Mouse (Mus musculus): ENCODE data around the gene Trim31.

Gene Trim31

DNA sequence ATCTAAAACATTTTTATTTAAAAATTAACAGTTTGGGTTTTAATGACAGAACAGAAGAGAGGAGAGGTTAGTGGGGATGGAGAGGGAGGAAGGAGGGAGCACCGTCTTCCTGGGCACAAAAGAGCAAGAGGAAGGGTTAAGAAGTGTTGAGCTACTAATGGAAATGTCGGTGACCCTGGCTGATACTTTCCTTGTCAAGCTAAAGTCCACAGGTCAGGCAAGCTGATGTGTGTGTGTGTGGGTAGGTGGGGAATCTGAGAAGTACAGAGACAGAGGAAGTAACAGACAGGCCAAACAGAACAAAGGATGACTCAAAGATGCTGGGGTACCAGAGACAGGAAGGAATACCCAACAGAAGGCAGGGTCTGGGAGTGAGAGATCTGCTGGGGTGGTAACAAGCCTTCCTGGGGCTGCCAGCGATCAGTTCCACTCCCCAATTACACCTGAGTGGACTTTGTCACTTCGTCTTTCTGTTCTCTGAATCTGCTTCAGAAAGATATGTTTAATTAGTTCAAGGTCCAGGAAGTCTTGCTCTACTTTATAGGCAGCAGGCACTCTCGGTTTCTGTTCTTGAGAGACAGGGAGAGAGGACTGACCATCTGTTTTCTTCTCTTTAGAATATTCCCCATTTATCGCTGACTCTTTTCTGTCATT lies at the start of gene Trim31:
Gene Trim31 (plus strand): TSS at position 567 of the 654 bp plus-strand sequence.
- in situ Hi-C loops (cut with MboI, MseI) = no loop called here

DNA sequence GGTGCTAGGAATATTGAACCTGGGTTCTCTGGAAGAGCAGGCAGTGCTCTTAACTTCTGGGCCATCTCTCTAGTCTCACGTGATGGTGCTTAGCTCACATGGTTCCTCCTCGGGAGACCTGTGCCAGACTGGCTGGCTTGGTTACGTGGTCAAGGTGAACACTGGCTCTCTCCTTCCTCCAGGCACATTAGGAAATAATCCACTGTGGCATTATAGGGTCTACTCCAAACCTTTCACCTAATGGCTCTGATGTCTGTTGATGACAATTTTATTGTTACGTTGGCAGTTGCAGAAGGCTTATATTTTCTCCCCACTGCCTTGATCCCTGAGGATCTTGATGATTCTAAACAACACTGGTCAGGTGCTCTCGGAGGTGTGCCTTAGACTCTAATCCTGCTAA lies 49.0 kb upstream of the Trim31 start:
- in situ Hi-C loops (cut with MboI, MseI) = no loop called here

DNA sequence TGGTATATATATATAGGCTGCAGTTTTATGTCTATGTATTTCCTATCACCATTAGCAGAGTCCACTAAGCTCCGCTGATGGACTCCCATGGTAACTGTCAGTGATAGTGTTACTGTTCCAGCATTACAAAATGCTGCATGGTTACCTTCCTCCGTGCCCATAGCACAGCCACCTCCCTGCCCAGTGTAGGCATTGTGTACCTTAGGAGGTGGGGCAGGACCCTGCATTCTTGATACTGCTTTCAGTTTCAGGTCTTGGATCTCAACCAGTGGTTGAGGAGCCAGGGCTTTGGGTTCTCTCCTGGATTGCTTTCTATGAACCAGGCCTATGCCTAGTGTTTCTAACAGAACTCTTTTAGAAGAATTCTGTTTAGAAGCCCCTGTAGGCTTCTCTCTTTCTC lies 47.9 kb upstream of the Trim31 start:
- in situ Hi-C loops (cut with MboI, MseI) = loop anchor here (25.0 kb wide), 1 partner anchor 1812 kb away; no protein-coding TSS in a partner anchor

DNA sequence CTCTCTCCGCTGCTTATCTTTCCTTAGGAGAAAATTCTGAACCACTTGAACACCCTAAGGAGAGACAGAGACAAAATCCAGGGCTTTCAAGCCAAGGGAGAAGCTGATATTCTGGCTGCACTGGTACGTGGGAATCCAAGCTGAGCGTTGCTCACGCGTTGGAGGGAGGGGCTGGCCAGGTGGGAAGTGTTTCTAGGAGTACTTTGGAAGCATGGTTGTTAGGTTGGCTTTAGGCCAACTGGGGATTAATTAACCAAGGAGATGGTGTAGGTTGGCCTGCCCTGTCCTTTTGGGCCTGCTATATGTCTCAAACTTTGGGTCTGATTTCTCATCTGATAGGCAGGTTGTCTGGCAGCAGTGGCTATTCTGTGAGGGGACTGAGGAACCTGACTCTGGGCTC lies 46.7 kb upstream of the Trim31 start:
- in situ Hi-C loops (cut with MboI, MseI) = loop anchor here (25.0 kb wide), 1 partner anchor 1811 kb away; no protein-coding TSS in a partner anchor

DNA sequence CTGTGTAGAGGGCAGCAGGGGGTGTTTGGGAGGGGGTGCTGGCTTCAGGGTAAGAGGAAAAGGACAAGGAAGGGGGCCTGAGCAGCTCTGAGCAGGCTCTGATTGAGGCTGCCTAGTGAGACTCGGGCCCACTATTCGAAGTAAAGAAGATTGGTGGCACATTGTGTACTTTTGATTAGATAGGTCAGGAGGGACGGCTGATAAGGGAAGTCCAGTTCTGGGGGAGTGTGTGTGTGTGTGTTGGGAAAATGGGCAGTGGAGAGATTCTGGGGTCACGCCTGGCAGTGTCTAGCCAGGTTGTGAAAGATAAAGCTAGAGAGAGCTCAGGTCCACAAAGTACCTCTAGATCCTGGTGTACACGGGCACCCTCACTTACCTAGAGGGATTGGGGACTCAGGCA lies 46.3 kb upstream of the Trim31 start:
- in situ Hi-C loops (cut with MboI, MseI) = loop anchor here (25.0 kb wide), 1 partner anchor 1811 kb away; no protein-coding TSS in a partner anchor

DNA sequence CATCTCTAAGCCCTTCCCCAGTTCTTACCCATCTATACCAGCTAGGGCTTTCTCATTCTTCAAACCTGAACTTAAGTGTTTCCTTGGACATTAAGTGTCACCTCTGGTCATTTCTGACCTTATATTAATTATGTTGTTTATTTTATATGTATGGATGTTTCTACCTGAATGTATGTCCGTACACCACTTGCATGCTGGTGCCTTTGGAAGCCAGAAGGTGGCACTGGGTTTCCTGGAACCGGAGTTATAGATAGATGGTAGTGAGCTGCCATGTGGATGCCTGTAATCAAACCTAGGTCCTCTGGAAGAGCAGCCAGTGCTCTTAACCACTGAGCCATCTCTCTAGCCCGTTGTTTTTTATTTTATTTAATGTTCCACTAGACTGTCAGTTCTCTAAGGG lies 42.4 kb upstream of the Trim31 start:
- in situ Hi-C loops (cut with MboI, MseI) = loop anchor here (25.0 kb wide), 1 partner anchor 1807 kb away; no protein-coding TSS in a partner anchor

DNA sequence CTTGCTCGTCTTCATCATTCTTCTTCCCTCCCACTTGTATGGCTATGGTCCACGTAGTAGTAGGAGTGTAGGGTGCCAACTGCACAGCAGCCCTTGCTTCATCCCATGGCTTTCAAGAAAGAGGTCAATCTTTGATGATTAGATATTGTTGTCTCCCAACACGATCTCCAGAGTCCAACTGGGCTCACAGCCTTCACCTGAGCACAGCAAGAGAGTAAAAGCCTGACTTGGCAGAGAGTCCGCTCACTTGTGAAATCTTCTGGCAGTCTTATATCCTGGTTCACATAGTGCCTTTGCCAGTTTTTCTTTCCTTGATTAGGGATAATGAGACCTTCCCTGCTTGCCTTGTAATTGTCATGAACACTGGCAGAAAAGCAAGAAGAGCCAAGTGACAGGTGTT lies 41.7 kb upstream of the Trim31 start:
- in situ Hi-C loops (cut with MboI, MseI) = loop anchor here (25.0 kb wide), 1 partner anchor 1806 kb away; no protein-coding TSS in a partner anchor

DNA sequence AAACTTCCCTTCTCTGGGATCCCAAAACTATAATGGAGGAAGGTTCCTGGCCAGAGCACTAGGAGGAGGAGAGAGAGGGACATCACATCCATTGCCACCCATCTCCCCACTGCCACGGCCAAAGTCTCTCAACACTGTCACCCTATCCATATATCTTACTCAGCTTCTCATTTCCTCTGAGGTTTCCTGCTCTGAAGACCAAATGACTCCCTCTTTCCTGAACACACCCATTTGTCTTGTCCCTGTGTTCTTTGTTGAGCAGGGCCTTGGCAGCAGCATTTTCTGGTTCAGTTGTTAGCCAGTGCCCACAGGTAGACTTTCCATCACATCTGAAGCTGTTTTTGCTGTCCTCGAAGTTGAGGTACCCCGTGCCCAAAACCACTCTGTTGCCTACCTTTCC lies 39.7 kb upstream of the Trim31 start:
- in situ Hi-C loops (cut with MboI, MseI) = loop anchor here (25.0 kb wide), 1 partner anchor 1804 kb away; no protein-coding TSS in a partner anchor

DNA sequence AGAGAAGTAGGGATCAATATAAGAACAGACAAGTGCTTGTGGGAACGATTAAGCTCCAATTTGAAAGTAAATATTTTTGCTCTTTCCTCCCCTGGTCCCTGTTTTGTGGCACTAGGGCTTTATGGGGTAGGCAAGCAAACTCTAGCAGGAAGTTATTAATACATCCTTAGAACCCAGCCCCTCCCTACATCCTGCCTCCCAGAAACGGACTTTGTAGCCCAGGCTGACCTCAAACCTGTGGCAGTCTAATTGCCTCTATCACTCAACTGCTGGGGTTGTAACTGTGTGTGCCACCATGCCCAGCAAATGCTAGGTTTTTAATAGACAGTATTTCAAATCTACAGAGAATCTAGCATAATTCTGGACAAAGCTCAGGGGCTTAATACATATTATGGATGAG lies 36.2 kb upstream of the Trim31 start:
- in situ Hi-C loops (cut with MboI, MseI) = loop anchor here (25.0 kb wide), 1 partner anchor 1801 kb away; no protein-coding TSS in a partner anchor

DNA sequence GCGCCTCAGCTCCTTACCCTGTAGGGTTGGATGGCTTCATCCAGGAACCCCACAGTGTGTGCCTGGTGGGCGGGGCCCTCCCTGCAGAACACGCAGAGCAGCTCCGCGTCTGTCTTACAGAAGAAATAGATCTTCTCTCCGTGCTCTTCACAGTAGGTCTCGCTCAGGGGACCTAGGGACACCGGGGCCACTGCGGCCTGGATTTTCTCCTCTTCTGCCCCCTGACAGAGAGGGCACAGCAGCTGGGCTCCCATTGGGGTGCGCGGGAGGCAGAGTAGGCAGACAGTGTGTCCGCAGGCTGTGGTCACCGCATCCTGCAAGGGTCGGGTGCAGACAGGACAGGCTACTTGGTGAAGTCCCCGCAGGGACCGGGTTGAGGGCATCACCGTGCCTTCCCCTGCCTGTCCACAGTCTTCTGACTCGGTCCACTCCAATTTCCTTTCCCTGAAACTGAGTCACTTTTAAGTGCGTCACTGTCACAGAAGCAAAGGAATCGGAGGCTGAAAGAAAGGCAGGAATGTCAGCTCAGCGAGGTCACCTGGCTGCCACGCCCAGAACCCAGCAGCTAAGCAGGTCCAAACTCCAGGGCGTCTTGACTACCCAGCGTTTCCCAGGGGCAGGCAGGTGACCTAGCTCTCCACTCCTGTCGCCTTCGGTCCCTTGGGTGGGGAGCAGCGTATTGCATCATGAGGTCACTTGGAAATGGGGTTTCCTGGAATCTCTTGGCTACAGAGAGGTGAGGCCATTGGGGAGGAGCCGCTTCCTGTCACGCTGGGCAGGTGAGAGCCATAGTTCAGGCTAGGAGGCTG lies 31.0 kb upstream of the Trim31 start, which contains the start of gene Trim15:
Gene Trim15 (minus strand): TSS at position 492 of the 809 bp plus-strand sequence.
- in situ Hi-C loops (cut with MboI, MseI) = loop anchor here (25.0 kb wide), 1 partner anchor 1795 kb away; no protein-coding TSS in a partner anchor

DNA sequence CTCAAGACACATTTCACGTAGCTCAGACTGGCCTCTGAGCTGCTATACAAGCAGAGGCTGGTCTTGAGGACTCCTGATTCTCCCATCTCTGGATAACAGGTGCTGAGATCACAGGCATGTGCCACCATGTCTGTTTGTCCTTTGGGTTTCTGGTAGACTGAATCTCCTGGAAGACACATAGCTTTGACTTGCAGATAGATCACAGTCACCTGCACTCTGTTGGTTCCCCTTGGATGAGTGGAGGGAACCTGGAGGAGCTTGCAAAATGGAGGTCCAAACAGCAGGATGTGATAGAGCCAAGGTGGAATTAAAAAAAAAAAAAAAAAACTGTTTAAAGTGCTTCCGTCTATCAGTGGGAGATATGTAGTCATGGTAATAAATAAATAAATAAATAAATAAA lies 29.1 kb upstream of the Trim31 start:
- in situ Hi-C loops (cut with MboI, MseI) = loop anchor here (25.0 kb wide), 1 partner anchor 1793 kb away; no protein-coding TSS in a partner anchor

DNA sequence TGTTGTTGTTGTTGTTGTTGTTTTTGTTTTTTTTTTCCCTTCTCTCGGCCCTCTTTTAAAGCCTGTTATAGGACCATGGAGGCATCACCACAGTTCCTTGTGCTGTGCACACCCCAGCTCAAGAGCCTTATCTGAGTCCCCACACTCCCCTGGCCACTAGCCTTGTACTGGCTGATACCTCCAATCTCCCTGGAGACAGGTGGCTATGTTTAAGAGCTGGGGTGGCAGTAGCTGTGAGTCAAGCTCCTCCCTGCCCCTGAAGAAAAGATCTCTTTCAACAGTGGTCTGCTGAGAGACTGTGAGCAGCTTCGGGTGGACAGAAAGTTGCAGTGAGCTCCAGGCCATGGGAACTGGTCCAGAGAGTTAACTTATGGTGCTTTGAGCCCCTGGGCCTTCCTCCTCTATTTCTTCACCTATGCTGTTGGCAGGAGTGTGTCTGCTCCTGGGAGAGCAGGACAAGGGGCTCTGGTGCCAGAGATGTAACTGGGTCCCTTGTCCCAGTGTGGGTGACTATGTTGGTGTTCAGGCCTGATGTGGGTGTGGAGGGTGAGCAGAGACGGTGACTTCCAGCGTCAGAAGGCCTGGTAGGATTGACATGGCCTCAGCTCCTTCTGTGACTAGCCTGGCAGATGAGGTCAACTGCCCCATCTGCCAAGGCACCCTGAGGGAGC lies 28.5 kb upstream of the Trim31 start, which contains the start of gene Trim10:
Gene Trim10 (plus strand): TSS at position 291 of the 671 bp plus-strand sequence.
- in situ Hi-C loops (cut with MboI, MseI) = loop anchor here (25.0 kb wide), 1 partner anchor 1793 kb away; no protein-coding TSS in a partner anchor

DNA sequence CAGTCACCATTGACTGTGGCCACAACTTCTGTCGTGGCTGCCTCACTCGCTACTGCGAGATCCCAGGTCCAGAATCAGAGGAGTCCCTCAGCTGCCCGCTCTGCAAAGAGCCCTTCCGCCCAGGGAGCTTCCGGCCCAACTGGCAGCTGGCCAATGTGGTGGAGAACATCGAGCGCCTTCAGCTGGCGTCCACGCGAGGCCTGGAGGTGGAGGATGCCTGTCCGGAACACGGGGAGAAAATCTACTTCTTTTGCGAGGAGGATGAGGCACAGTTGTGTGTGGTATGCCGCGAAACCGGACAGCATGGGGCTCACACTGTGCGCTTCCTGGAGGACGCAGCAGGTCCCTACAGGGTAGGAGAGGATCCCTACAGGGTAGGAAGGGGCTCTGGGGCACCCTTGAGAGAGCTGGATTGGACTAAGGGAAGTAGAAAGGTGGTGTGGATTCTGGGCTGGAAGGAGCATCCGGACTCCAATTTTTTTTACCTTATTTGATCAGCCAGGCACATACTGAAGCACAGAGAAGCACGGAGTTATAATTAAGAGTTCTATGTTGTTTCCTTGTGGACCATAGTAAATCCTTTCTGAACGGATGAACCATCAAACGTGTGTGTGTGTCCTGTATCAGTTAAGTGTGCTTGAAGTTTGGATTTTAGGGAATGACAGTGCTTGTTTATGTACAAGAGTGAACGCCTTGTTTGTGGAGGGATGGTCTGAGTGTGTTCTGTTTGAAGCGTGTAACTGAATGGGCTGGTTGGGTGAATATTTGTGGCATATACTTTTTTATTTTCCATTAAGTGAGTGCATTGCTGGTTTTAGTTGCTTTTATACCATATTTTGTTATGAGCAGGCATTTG lies 27.7 kb upstream of the Trim31 start:
- in situ Hi-C loops (cut with MboI, MseI) = loop anchor here (25.0 kb wide), 1 partner anchor 1792 kb away; no protein-coding TSS in a partner anchor

DNA sequence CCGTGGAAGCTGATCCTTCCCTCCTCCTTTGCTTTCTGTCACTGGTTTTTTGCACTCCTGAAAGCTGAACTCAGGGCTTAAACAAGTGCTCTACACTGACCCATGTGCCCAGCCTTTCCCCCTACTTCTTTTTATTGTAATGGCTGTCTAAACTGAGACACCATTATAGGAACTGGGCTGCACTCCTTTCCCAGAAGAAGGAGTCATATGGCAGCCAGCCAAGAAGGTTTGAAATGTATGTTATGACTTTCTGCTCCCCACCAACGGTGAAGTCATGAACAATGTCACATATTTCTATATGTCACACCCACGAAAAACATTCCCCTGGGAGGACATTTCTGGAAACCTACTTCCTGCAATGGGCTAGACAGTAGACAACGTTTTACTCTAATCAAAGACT lies 23.3 kb upstream of the Trim31 start:
- in situ Hi-C loops (cut with MboI, MseI) = loop anchor here (25.0 kb wide), 1 partner anchor 1788 kb away; no protein-coding TSS in a partner anchor

DNA sequence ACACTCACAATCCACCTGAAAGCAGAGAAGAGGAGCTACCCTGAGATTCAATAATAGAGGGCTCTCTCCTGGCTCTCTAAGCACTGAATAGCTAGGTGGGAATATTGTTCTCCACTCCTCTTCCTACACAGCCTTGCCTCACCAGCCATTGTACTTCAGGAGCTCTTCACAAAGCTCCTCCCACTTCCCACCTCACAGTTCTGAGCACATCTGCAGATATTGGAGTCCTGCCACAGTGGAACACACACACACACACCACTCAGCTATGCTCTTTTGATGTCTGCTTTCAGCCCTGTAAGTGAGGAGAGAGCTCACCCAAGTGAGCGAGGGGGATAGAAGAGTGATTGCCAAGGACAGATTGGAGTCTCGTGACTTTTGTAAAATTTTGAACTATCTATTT lies 14.6 kb upstream of the Trim31 start:
- in situ Hi-C loops (cut with MboI, MseI) = no loop called here

DNA sequence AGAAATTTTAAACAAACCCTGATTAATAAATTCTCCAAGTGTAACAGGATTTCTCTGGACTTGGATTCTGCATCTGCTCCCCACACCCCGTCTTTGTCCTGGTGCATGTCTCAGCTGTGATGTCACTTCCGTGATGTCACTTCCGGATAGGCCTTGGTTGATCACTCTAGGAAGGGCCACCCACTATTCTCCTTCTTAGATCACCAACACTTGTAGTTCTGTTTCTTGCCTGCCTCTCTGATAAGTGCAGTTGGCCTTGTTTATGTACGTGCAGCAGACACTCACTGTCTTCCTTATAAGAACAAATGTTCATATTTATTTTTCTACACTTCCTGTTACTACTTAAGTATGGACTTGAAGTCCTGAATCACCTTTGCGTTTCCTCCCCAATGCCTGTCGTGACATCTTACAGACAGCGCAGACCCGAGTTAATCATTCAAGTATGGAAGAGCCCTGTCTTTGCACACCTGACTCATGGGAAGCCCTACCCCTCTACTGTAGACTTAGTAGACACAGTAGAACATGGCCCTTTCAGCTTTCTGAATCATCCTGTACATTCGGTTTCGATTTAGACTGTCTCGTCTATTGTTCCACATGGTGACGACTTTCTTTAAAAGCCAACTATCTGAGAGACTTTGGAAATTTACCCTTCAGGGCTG lies 12.7 kb upstream of the Trim31 start:
- in situ Hi-C loops (cut with MboI, MseI) = no loop called here

DNA sequence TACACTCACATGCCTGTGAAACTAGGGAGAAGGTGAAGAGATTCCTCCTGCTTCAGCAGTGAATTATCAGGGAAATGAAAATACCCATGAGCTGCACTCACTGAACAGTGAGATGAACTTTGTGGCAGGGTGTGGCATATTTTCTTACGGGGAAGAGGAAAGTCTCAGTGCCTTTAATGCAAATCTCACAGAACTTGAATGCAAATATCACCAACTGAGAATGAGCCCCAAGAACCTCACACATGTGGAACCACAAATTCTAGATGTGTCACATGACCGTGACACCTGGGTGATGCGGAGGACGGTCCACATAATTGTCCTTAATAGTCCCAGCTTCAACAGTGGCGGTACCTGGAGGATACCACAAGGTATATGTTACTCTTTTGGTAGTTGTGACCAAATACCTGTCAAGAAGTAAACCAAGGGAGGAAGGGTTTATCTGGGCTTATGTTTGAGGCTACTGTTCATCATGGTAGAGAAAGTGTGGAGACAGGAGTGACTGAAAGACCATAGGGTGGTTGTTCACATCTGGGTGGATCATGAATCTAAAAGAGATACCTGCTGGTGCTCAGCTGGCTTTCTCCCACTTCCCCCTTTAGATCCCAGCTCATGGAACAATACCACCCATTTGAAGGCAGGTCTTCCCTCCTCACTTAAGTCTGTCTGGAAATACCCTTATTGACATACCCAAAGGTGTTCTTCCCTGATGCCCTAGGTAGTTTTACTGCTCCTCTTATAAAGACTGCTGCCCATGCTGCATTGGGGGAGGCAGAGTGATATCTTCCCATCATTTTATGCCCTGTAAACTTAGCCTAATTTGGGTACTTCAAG lies 7.6 kb upstream of the Trim31 start, which contains the start of gene Trim40:
Gene Trim40 (minus strand): TSS at position 51 of the 831 bp plus-strand sequence.
- in situ Hi-C loops (cut with MboI, MseI) = loop anchor here (5.0 kb wide), 2 partner anchors 97 to 312 kb away; partner anchors contain the start of genes H2-M5 and Olfr94

DNA sequence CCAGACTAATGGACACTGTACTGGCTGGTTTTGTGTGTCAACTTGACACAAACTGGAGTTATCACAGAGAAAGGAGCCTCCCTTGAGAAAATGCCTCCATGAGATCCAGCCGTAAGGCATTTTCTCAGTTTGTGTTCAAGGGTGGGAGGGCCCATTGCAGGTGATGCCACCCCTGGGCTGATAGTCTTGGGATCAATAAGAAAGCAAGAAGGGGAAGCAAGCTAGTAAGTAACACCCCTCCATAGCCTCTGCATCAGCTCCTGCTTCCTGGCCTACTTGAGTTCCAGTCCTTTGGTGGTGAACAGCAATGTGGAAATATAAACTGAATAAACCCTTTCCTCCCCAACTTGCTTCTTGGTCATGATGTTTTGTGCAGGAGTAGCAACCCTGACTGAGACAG lies 6.4 kb upstream of the Trim31 start:
- in situ Hi-C loops (cut with MboI, MseI) = loop anchor here (5.0 kb wide), 2 partner anchors 96 to 311 kb away; partner anchors contain the start of genes H2-M5 and Olfr94

DNA sequence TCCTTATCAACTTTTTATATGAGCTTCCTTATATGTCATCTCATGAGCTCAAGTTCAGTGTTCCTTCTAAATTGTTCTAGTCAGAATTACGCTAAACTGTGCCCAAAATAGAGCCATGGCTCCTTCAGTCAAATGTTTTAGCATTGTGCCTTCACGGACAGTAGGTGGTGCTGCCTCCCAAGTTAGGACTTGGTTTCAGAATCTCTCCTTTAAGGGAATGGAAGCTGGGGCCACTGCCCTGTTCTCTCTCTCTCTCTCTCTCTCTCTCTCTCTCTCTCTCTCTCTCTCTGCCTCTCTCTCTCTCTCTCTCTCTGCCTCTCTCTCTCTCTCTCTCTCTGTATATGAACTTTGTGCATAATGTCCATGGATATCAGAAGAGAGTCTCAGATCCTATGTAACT lies 5.6 kb upstream of the Trim31 start:
- in situ Hi-C loops (cut with MboI, MseI) = loop anchor here (5.0 kb wide), 2 partner anchors 95 to 310 kb away; partner anchors contain the start of genes H2-M5 and Olfr94

Data from T-helper 1 cell (primary cell).